Mouse (Mus musculus) central nervous system, embryonic 14 days (tissue): ENCODE data around the gene Car7. TPM values are rescaled to one million over a fixed set of nuclear protein-coding genes. Genes with fewer than 3 reads are reported as not detected.

ENCODE experiments used
- polyA plus RNA-seq: library from polyadenylated mRNA; depleted of rRNA; stranded (reverse); fragments of >200 nt; gene quantifications from 2 replicates; pipeline ENCODE4 v1.2.3, GENCODE M21; 2012; rRNA removed

Gene Car7
- 1.2 and 1.4 TPM in 2 replicates for polyA plus RNA-seq

DNA sequence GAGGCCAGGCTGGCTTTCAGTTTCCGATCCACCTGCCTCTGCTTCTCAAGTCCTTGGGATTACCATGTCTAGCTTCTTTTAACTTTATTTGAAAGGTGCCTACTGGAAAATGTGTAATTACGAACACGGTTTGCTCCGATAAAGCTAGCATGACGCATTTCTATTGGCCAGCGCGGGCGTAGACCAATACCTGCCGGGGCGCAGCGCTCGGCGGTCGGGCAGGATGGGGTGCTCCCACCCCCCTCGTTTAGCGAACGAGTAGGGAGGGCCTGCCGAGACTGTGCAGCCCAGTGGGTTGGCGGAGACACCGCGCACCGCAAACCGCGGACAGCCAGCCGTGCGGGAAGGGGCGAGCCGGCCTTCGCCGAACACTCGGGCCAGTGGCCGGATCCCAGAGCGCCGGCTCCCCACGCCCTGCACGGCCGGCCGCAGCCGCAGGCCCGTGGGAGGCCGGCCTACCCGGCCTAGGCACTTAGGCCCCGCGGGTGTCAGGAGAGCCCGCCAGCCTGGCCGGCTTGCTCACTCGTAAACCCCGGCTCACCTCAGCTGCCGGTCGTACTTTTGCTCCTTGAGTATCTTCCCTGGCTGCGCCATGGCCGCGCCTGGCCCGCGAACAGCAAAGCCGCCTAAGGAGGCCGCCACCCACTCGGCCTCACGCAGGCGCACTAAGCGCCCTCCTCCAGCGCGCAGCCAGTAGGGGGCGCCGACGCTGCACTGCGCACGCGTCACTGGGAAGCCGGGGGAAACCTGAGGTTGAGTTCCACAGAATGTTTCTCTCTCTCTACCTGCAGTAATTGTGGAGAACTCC, at the start of gene Car7, which contains the start of gene Nae1:
TSS of gene Car7 (plus strand) at position 719 of the 808 bp plus-strand sequence.
TSS of gene Nae1 (minus strand) at position 667 of the 808 bp plus-strand sequence.

GRCm38 (mm10) chr8:104509061-104510006, 25.2 kb upstream of the Car7 start, which contains the start of gene Terb1:
Gene Terb1 (minus strand): TSS chr8:104509910.

GRCm38 (mm10) chr8:104591133-104591834, 56.8 kb downstream of the Car7 start, which contains the start of gene Pdp2:
Gene Pdp2 (plus strand): TSS chr8:104591451.

Other genes with a start within 250 kb of the Car7 start
- gene Cmtm2a, start 241.5 kb upstream of the Car7 start, polyA plus RNA-seq = not detected in 2 replicates
- not detected in 2 replicates for gene Gm45711, start 224.6 kb upstream of the Car7 start, polyA plus RNA-seq
- gene Cmtm1, start 224.5 kb upstream of the Car7 start, polyA plus RNA-seq = not detected in 2 replicates
- not detected in 2 replicates for gene Gm11020, start 213.1 kb upstream of the Car7 start, polyA plus RNA-seq
- not detected in 2 replicates for gene Cmtm2b, start 212.5 kb upstream of the Car7 start, polyA plus RNA-seq
- 49.4 and 80.1 TPM in 2 replicates for gene Cmtm3, start 195.3 kb upstream of the Car7 start, polyA plus RNA-seq
- gene Cmtm4, start 138.9 kb upstream of the Car7 start, polyA plus RNA-seq = 17.2 and 17.3 TPM in 2 replicates
- 106 and 111 TPM in 2 replicates for gene Dync1li2, start 91.6 kb upstream of the Car7 start, polyA plus RNA-seq
- gene Terb1, start 24.8 kb upstream of the Car7 start, polyA plus RNA-seq = 0.30 and 0.37 TPM in 2 replicates
- 94.2 and 94.3 TPM in 2 replicates for gene Nae1, start 52 bp upstream of the Car7 start, polyA plus RNA-seq
- 6.6 and 7.2 TPM in 2 replicates for gene Pdp2, start 56.8 kb downstream of the Car7 start, polyA plus RNA-seq
- not detected in 2 replicates for gene Cdh16, start 89.7 kb downstream of the Car7 start, polyA plus RNA-seq
- 2.3 and 5.8 TPM in 2 replicates for gene Rrad, start 96.6 kb downstream of the Car7 start, polyA plus RNA-seq
- 88.1 and 94.9 TPM in 2 replicates for gene Ciao2b, start 107.3 kb downstream of the Car7 start, polyA plus RNA-seq
- gene Ces2a, start 199.3 kb downstream of the Car7 start, polyA plus RNA-seq = not detected in 2 replicates